Mouse (Mus musculus): ENCODE measurements around the gene Cycs.
A peak's percentile ranks its signal among the peaks of the same experiment; 100 is the strongest.
"Not testable (repeated sequence)": the region's sequence is repeated elsewhere in the genome, so short reads cannot be mapped to it uniquely, and the experiment has no call there.

The Cycs gene

GRCm38 (mm10) chr6:50566141-50566996, at the start of gene Cycs:
Cycs (minus strand) TSS chr6:50566538.
- peak; percentile 99 for DNase-seq (ENCODE audit: low spot score)

- DNase-seq (ENCODE audit: low spot score) = peak; percentile 37
Measured at GRCm38 (mm10) chr6:50601620-50602019, 35.3 kb upstream of the Cycs start.

DNA sequence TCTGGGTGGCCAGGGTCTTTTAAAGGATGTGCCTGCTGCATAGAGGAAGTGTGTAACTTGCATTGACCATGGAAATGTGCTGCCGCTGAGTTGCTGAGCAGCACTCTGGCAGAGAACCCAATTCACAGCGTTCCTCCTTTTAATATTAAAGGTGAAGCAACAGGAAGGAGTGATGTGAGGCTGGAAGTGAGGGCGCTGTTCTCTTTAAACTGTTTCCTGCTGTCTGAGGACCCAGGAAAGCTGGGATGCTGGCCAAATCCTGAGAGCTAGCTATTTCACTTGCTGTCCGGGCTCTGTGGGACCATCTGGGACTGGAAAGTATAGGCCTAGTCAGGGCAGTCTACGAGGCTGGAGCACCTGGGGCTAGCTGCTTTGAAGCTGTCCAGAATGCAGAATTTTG, 32.2 kb upstream of the Cycs start:
- DNase-seq (ENCODE audit: low spot score) = peak; percentile 49

GRCm38 (mm10) chr6:50596301-50597211, 30.2 kb upstream of the Cycs start, which contains the start of gene 4921507P07Rik:
4921507P07Rik (minus strand) TSS chr6:50596632.
- DNase-seq (ENCODE audit: low spot score) = peak; percentile 97

GRCm38 (mm10) chr6:50594372-50594771, 28.0 kb upstream of the Cycs start:
- DNase-seq (ENCODE audit: low spot score) = no peak

GRCm38 (mm10) chr6:50593334-50593845, 27.1 kb upstream of the Cycs start:
- no peak for DNase-seq (ENCODE audit: low spot score)

DNA sequence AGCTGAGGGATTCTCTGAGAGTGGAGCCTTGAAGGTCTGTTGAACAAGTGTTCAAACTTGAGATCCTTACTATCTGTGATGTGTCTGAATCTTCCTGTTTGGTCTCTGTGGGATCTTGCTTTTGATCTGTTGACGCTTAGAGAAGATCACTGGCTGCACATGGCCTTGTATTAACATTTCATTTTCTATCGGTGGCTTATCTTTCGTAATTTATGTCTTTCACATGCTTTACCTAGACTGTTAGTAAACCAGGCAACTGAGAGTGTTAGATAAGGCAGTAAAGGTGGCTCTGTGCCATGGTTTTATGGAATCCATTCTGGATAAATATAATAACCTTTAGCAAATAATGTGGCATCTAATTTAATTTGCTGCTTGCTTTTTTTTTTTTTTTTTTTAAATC, 23.9 kb upstream of the Cycs start:
- DNase-seq (ENCODE audit: low spot score) = no peak

GRCm38 (mm10) chr6:50588251-50588650, 21.9 kb upstream of the Cycs start:
- peak; percentile 62 for DNase-seq (ENCODE audit: low spot score)

GRCm38 (mm10) chr6:50587412-50587811, 21.1 kb upstream of the Cycs start:
- DNase-seq (ENCODE audit: low spot score) = no peak

- no peak for DNase-seq (ENCODE audit: low spot score)
Measured at GRCm38 (mm10) chr6:50586316-50586715, 20.0 kb upstream of the Cycs start.

- no peak for DNase-seq (ENCODE audit: low spot score)
Measured at GRCm38 (mm10) chr6:50585733-50586132, 19.4 kb upstream of the Cycs start.

GRCm38 (mm10) chr6:50571661-50572060, 5.3 kb upstream of the Cycs start:
- no peak for DNase-seq (ENCODE audit: low spot score)

DNA sequence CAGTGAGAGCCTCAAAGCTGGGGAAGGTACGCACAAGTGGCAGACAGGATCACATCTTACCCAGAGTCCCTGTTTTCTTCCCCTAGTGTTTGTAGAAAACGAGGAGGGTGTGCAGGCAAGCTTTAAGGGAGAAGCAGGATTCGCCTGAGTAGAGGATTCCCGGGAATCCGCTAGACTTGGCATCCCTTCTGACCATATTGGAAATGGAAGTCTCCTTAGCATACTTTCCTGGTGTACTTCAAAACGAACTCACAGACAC, 588 bp upstream of the Cycs start:
- no peak for DNase-seq (ENCODE audit: low spot score)

DNA sequence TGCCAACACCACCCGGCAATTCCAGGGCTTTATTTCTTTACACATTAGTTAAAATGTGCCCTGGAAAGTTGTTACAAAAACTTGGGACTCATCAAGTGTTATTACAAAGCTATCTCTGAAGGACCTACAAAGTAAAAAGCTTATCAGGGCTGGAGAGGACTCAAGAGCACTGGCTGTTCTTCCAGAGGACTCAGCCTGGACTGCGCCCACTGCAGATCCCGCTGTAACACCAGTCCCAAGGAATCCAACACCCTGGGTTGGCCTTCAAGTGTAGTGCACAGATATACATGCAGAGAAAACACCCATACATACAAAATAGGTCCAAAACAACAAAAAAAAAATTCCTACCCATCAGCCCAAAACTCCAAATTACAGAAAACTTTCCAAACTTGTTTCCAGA, 2.7 kb downstream of the Cycs start:
- DNase-seq (ENCODE audit: low spot score) = no peak

GRCm38 (mm10) chr6:50562421-50562820, 3.9 kb downstream of the Cycs start:
- DNase-seq (ENCODE audit: low spot score) = no peak

DNA sequence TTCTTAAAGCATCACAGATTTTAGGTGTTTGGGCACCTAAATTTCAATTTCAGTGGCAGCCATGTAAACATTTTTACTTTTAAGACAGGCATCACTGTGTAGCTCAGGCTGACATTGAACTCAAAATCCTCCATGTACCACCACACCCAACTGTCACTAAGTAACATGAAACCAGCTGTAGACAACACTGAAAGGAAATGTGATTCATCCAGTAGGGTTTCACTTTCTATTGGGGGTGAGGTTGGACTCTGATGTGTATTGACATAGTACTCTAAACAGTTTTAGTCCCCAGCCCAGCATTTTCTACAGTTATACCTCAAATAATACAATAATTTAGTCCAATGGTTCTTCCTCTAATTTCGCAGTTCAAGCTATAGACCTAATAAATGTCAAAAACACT, 5.6 kb downstream of the Cycs start:
- no peak for DNase-seq (ENCODE audit: low spot score)

GRCm38 (mm10) chr6:50558877-50559276, 7.5 kb downstream of the Cycs start:
- DNase-seq (ENCODE audit: low spot score) = no peak

DNA sequence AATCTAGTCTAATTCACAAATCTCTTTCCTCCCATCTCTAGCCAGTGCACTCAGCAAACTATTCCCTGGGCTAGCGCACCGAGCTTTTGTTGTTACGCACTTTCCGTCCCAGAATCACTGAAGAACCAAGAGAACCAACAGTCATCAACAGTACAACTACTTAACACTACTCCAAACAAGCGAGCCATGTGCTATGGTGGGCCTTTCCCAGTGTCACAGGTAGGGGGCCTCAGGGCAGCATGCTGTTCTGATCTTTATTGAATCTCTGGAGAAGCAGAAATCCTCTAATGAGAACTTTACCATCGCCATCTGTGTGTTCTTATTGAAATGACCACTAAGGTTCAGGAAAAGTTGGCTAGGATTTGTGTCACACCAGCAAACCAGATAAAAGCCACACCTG, 8.8 kb downstream of the Cycs start:
- DNase-seq (ENCODE audit: low spot score) = no peak

- DNase-seq (ENCODE audit: low spot score) = not testable (repeated sequence)
Measured at GRCm38 (mm10) chr6:50554223-50554622, 12.1 kb downstream of the Cycs start.

- DNase-seq (ENCODE audit: low spot score) = no peak
Measured at GRCm38 (mm10) chr6:50552881-50553518, 13.3 kb downstream of the Cycs start.

DNA sequence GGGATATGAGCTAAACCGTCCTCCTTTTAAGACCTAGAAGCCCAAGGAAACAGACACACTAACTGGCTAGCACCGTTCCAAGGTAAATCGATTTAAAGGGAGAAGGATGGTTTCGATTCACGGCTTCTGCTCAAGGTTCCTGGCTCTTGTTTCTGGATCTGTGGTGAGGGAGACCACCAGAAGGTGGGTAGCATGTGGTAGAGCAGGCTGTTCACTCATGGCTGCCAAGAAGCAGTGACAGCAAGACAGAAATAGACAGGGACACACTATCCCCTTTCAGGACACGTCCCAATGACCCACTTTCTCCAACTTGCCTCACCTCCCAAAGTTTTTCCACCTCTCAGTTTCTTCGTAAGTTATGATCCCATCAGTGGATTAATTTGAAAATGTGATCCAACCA, 16.5 kb downstream of the Cycs start:
- DNase-seq (ENCODE audit: low spot score) = no peak

DNA sequence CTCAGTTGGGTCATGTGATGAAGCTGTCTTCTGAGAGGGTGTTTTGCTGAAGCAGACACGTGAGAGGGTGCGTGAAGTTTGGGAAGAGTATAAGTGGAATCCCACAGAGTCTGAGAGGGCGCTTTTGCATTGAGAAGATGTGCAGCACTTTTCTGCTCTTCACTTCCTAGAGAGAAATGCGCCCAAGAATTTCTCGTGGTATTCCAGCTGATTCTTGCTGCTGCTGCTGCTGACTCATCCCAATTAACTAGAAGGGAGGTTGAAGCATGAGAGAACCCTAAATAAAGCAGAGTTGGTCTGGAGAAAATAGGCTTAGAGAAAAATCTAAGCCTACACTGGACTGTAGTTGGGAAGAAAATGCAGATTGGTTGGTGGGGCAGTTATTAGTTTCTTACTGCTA, 17.3 kb downstream of the Cycs start:
- DNase-seq (ENCODE audit: low spot score) = no peak

Measured in lung, postnatal 25 days (tissue).